19 mouse cellular contexts compared by ENCODE assay signal in genomic region chr2:152780466-152780865, GRCm38 (mm10). TPM values are rescaled to one million over a fixed set of nuclear protein-coding genes. Genes with fewer than 3 reads are reported as not detected.
DNase-seq lines count a peak whose midpoint lies in the region; ATAC-seq and TF ChIP-seq lines count a peak whose summit lies in the region.
"Had no signal": no experiment of that assay in that cellular context is flagged by ENCODE, and none has a peak within 500 bp of the region (broad histone marks: within the 10 kb centered on the region; RNA-seq: fewer than 3 reads in every experiment).

No protein-coding gene starts in this region.

- no peak overlapping the region for H3K4me3 ChIP-seq in liver, embryonic 15.5 days (replicated peaks)
- H3K4me3 ChIP-seq in liver, embryonic 11.5 days (ENCODE audit: low read depth, low read length), result no peak overlapping the region
- H3K4me3 ChIP-seq in cortical plate, adult 2 months (ENCODE audit: insufficient read depth, low read length), result no peak overlapping the region
- no peak overlapping the region for H3K4me3 ChIP-seq in thymus, adult 2 months (ENCODE audit: control insufficient read depth, insufficient read depth, low read length)
- H3K4me3 ChIP-seq: embryonic facial prominence, embryonic 13.5 days; heart, embryonic 13.5 days; kidney, embryonic 15.5 days; neural tube, embryonic 12.5 days had no signal

- H3K36me3 ChIP-seq in liver, embryonic 15.5 days (replicated peaks), result peaks cover 73% of the 10 kb centered on the region
- H3K36me3 ChIP-seq in liver, embryonic 11.5 days (ENCODE audit: control insufficient read depth, insufficient read depth, low read length), result no peaks in the 10 kb centered on the region; the same call in 1 of the 2 replicates
- peaks cover 32% of the 10 kb centered on the region for H3K36me3 ChIP-seq in thymus, adult 2 months (ENCODE audit: control insufficient read depth, insufficient read depth, low read length)

- DNase-seq in heart, adult 11 months, result peak; percentile 89
- DNase-seq in heart, postnatal 36 days, result no peak
- no peak for DNase-seq in liver, embryonic 11.5 days (ENCODE audit: low spot score)
- DNase-seq in adrenal gland, postnatal 14 days, result peak; percentile 64
- DNase-seq in thymus, adult 2 months, result no peak
- DNase-seq: cerebellum, adult 11 months; gastrocnemius, postnatal 10 days; left cerebral cortex, postnatal 4 days; right cerebral cortex, postnatal 14 days had no signal

- H3K4me2 ChIP-seq in liver, embryonic 15.5 days, result no peak overlapping the region
- H3K4me2 ChIP-seq in liver, embryonic 11.5 days, result no peak overlapping the region
- H3K4me2 ChIP-seq: embryonic facial prominence, embryonic 13.5 days; heart, embryonic 13.5 days; kidney, embryonic 15.5 days; neural tube, embryonic 12.5 days had no signal

- peaks cover 68% of the 10 kb centered on the region for H3K4me1 ChIP-seq in liver, embryonic 15.5 days (replicated peaks)
- peaks cover 19% of the 10 kb centered on the region for H3K4me1 ChIP-seq in liver, embryonic 11.5 days (replicated peaks; ENCODE audit: control insufficient read depth, insufficient read depth, low read length)
- peaks cover 21% of the 10 kb centered on the region for H3K4me1 ChIP-seq in cortical plate, adult 2 months (ENCODE audit: control insufficient read depth, insufficient read depth, low read length)
- peaks cover 63% of the 10 kb centered on the region for H3K4me1 ChIP-seq in thymus, adult 2 months (replicated peaks; ENCODE audit: control insufficient read depth, insufficient read depth, low read length)

- no peak for TF ChIP-seq CTCF in cortical plate, adult 2 months (IDR thresholded peaks at IDR 0.05; ENCODE audit: extremely low read depth, insufficient read depth, low read length)
- TF ChIP-seq CTCF in thymus, adult 2 months (IDR thresholded peaks at IDR 0.05; ENCODE audit: borderline replicate concordance, control insufficient read depth, extremely low read depth, insufficient read depth, low read length, poor library complexity), result no peak

- no peaks in the 10 kb centered on the region for H3K9me3 ChIP-seq in liver, embryonic 15.5 days (replicated peaks)
- H3K9me3 ChIP-seq in liver, embryonic 11.5 days (ENCODE audit: control insufficient read depth, low read length), result no peaks in the 10 kb centered on the region
- H3K9me3 ChIP-seq: embryonic facial prominence, embryonic 13.5 days; heart, embryonic 13.5 days; kidney, embryonic 15.5 days; neural tube, embryonic 12.5 days had no signal

- intact Hi-C loops in heart, postnatal 36 days (cut with DNase I), result no loop called here

- H3K27ac ChIP-seq in liver, embryonic 15.5 days (replicated peaks), result 0 out of 2 replicates have a peak overlapping the region, but pooled peaks have one; percentile 7
- no peak overlapping the region for H3K27ac ChIP-seq in liver, embryonic 11.5 days (ENCODE audit: low read depth, low read length)
- peak overlapping the region; percentile 50; the same call in 1 of the 2 replicates for H3K27ac ChIP-seq in cortical plate, adult 2 months (ENCODE audit: insufficient read depth, low read length)
- H3K27ac ChIP-seq in thymus, adult 2 months (ENCODE audit: control insufficient read depth, insufficient read depth, low read length), result no peak overlapping the region; the same call in 1 of the 2 replicates
- H3K27ac ChIP-seq: embryonic facial prominence, embryonic 13.5 days; heart, embryonic 13.5 days; kidney, embryonic 15.5 days; liver, embryonic 14.5 days; neural tube, embryonic 12.5 days had no signal

- no peak for ATAC-seq in liver, embryonic 15.5 days (ENCODE audit: insufficient read depth)
- ATAC-seq in liver, embryonic 11.5 days (replicated peaks; ENCODE audit: low FRiP score), result no peak
- ATAC-seq: inflammation-experienced regulatory T-cells, adult 6 months had no signal

- no peak overlapping the region for H3K9ac ChIP-seq in liver, embryonic 15.5 days
- H3K9ac ChIP-seq in liver, embryonic 11.5 days (ENCODE audit: low read depth, low read length), result no peak overlapping the region
- H3K9ac ChIP-seq: embryonic facial prominence, embryonic 13.5 days; heart, embryonic 13.5 days; kidney, embryonic 15.5 days; liver, embryonic 14.5 days; neural tube, embryonic 12.5 days had no signal

- 80% methylated on average over 2 of the region's 2 CpGs for whole genome bisulfite sequencing in liver, embryonic 15.5 days (ENCODE audit: insufficient replicate concordance)
- 86% methylated on average over 2 of the region's 2 CpGs for WGBS in liver, embryonic 11.5 days
- WGBS in thymus, adult 2 months, result 81% methylated on average over 2 of the region's 2 CpGs

- H3K27me3 ChIP-seq in liver, embryonic 15.5 days, result no peaks in the 10 kb centered on the region
- no peaks in the 10 kb centered on the region for H3K27me3 ChIP-seq in liver, embryonic 11.5 days (replicated peaks; ENCODE audit: control insufficient read depth, insufficient read depth, low read length)
- H3K27me3 ChIP-seq in thymus, adult 2 months (ENCODE audit: control insufficient read depth, insufficient read depth, low read length), result no peaks in the 10 kb centered on the region
- H3K27me3 ChIP-seq: CH12.LX; embryonic facial prominence, embryonic 13.5 days; heart, embryonic 13.5 days; kidney, embryonic 15.5 days; neural tube, embryonic 12.5 days had no signal

- no peak for TF ChIP-seq POLR2A in cortical plate, adult 2 months (IDR thresholded peaks at IDR 0.05; ENCODE audit: extremely low read depth, insufficient read depth, low read length)
- TF ChIP-seq POLR2A in thymus, adult 2 months (IDR thresholded peaks at IDR 0.05; ENCODE audit: control insufficient read depth, extremely low read depth, insufficient read depth, low read length, poor library complexity), result no peak

RNA-seq across cellular contexts. Expression of gene Cox4i2, which starts 26.5 kb away (rescaled TPM):
- 10 to 100 TPM; 13.1 to 16.0 TPM for total RNA-seq in heart, postnatal 36 days (2021)
- 1.0 and 1.1 TPM in 2 replicates for polyA plus RNA-seq in liver, embryonic 15.5 days (2015; fragmentation: Nextera tagmentation; extraction: Ambion mirVana)
- polyA plus RNA-seq in liver, embryonic 11.5 days (2014; fragmentation: Nextera tagmentation; extraction: Ambion mirVana), result 6.7 and 8.5 TPM in 2 replicates
- total RNA-seq in adrenal gland, postnatal 14 days (2021), result 6.3 and 7.7 TPM in 2 replicates
- 6.3 and 6.9 TPM in 2 replicates for polyA plus RNA-seq in cortical plate, adult 2 months (2012; rRNA removed)
- polyA plus RNA-seq in thymus, adult 2 months (2012; rRNA removed), result 1.6 and 1.9 TPM in 2 replicates
- total RNA-seq: CH12.LX; monocyte, adult 5-6 weeks had no signal
- polyA plus RNA-seq: inflammation-experienced regulatory T-cells, adult 6 months had no signal

RNA-seq across cellular contexts. Expression of gene Id1, which starts 44.4 kb away (rescaled TPM):
- 10 to 100 TPM; 50.9 to 53.7 TPM for total RNA-seq in heart, postnatal 36 days (2021)
- 20.5 and 20.9 TPM in 2 replicates for polyA plus RNA-seq in liver, embryonic 15.5 days (2015; fragmentation: Nextera tagmentation; extraction: Ambion mirVana)
- 52.7 and 56.3 TPM in 2 replicates for polyA plus RNA-seq in liver, embryonic 11.5 days (2014; fragmentation: Nextera tagmentation; extraction: Ambion mirVana)
- 136 and 138 TPM in 2 replicates for total RNA-seq in adrenal gland, postnatal 14 days (2021)
- polyA plus RNA-seq in cortical plate, adult 2 months (2012; rRNA removed), result 74.2 and 81.0 TPM in 2 replicates
- polyA plus RNA-seq in thymus, adult 2 months (2012; rRNA removed), result 54.6 and 66.4 TPM in 2 replicates

RNA-seq across cellular contexts. Expression of gene Bcl2l1, which starts 51.1 kb away (rescaled TPM):
- 10 to 100 TPM; 52.5 to 73.5 TPM for total RNA-seq in heart, postnatal 36 days (2021)
- polyA plus RNA-seq in liver, embryonic 15.5 days (2015; fragmentation: Nextera tagmentation; extraction: Ambion mirVana), result 209 and 237 TPM in 2 replicates
- polyA plus RNA-seq in liver, embryonic 11.5 days (2014; fragmentation: Nextera tagmentation; extraction: Ambion mirVana), result 61.7 and 69.3 TPM in 2 replicates
- total RNA-seq in adrenal gland, postnatal 14 days (2021), result 64.3 and 72.4 TPM in 2 replicates
- polyA plus RNA-seq in cortical plate, adult 2 months (2012; rRNA removed), result 99.2 and 105 TPM in 2 replicates
- polyA plus RNA-seq in thymus, adult 2 months (2012; rRNA removed), result 205 and 207 TPM in 2 replicates

Comparison
In these comparisons a context has a peak if more than half of its experiments do, and no peak if none do; other contexts are left out.
1. DNase-seq: peak in heart, adult 11 months (single experiment) and adrenal gland, postnatal 14 days (single experiment); none in heart, postnatal 36 days (0 of 2), liver, embryonic 11.5 days (single experiment) and thymus, adult 2 months (single experiment).
2. H3K27ac ChIP-seq: peak in liver, embryonic 15.5 days (single experiment) and cortical plate, adult 2 months (single experiment); none in liver, embryonic 11.5 days (single experiment) and thymus, adult 2 months (single experiment).